In genomic region chr11:60318716-60319115, GRCm38 (mm10) we compare ENCODE assay signal across 10 mouse cellular contexts. TPM values are rescaled to one million over a fixed set of nuclear protein-coding genes. Genes with fewer than 3 reads are reported as not detected.
DNase-seq lines count a peak whose midpoint lies in the region; ATAC-seq and TF ChIP-seq lines count a peak whose summit lies in the region.
"Had no signal": no experiment of that assay in that cellular context is flagged by ENCODE, and none has a peak within 500 bp of the region (broad histone marks: within the 10 kb centered on the region; RNA-seq: fewer than 3 reads in every experiment).

No protein-coding gene starts in this region.

- no peak for TF ChIP-seq POLR2A in cerebellum, adult 2 months (IDR thresholded peaks at IDR 0.05; ENCODE audit: borderline replicate concordance, insufficient read depth, low read length)
- TF ChIP-seq POLR2A in cortical plate, adult 2 months (IDR thresholded peaks at IDR 0.05; ENCODE audit: extremely low read depth, insufficient read depth, low read length), result peak; percentile 45; the same call in 1 of the 2 replicates

- H3K27ac ChIP-seq in cerebellum, adult 2 months (ENCODE audit: insufficient read depth, low read length), result 0 out of 2 replicates have a peak overlapping the region, but pooled peaks have one; percentile 1
- H3K27ac ChIP-seq in kidney, embryonic 15.5 days, result peak overlapping the region; percentile 83; the same call in 1 of the 2 replicates
- H3K27ac ChIP-seq in cortical plate, adult 2 months (ENCODE audit: insufficient read depth, low read length), result peak overlapping the region; percentile 77

- 38% methylated on average over 5 of the region's 5 CpGs for WGBS in cerebellum, adult 2 months
- 58% methylated on average over 5 of the region's 5 CpGs for WGBS in kidney, embryonic 15.5 days

- no peak overlapping the region for H3K4me2 ChIP-seq in kidney, embryonic 15.5 days
- H3K4me2 ChIP-seq: heart, embryonic 11.5 days had no signal

- H3K4me3 ChIP-seq in cerebellum, adult 2 months (replicated peaks; ENCODE audit: insufficient read depth, low read depth, low read length), result no peak overlapping the region
- no peak overlapping the region for H3K4me3 ChIP-seq in kidney, embryonic 15.5 days (replicated peaks)
- H3K4me3 ChIP-seq in cortical plate, adult 2 months (ENCODE audit: insufficient read depth, low read length), result no peak overlapping the region

- ATAC-seq in kidney, embryonic 15.5 days (replicated peaks; ENCODE audit: low FRiP score), result no peak
- peak; percentile 68 for ATAC-seq in megakaryocyte progenitor cell, adult 5-6 weeks (replicated peaks; ENCODE audit: poor library complexity)
- ATAC-seq: lung, postnatal 0 days had no signal

- H3K4me1 ChIP-seq in cerebellum, adult 2 months (ENCODE audit: control insufficient read depth, insufficient read depth, low read length), result peaks cover 41% of the 10 kb centered on the region
- peaks cover 60% of the 10 kb centered on the region for H3K4me1 ChIP-seq in kidney, embryonic 15.5 days
- peaks cover 26% of the 10 kb centered on the region for H3K4me1 ChIP-seq in cortical plate, adult 2 months (ENCODE audit: control insufficient read depth, insufficient read depth, low read length)

- H3K9me3 ChIP-seq in kidney, embryonic 15.5 days (replicated peaks), result no peaks in the 10 kb centered on the region

- TF ChIP-seq CTCF in cerebellum, adult 2 months (IDR thresholded peaks at IDR 0.05; ENCODE audit: borderline replicate concordance, insufficient read depth, low read depth, low read length), result no peak
- TF ChIP-seq CTCF in cortical plate, adult 2 months (IDR thresholded peaks at IDR 0.05; ENCODE audit: extremely low read depth, insufficient read depth, low read length), result no peak

- no peak overlapping the region for H3K9ac ChIP-seq in kidney, embryonic 15.5 days

- H3K27me3 ChIP-seq in cerebellum, adult 2 months (ENCODE audit: control insufficient read depth, insufficient read depth, low read length), result no peaks in the 10 kb centered on the region
- no peaks in the 10 kb centered on the region for H3K27me3 ChIP-seq in kidney, embryonic 15.5 days

- no peaks in the 10 kb centered on the region for H3K36me3 ChIP-seq in kidney, embryonic 15.5 days

- DNase-seq in cerebellum, adult 2 months, result peak; percentile 36 to 37
- DNase-seq in cerebellum, postnatal 36 days, result no peak
- DNase-seq in kidney, adult 8-10 months, result no peak
- no peak for DNase-seq in thymus, postnatal 14 days
- no peak for DNase-seq in adrenal gland, postnatal 4 days (ENCODE audit: low spot score in 2 of 2)

RNA-seq across cellular contexts. Expression of gene Tom1l2, which starts 34.0 kb away (rescaled TPM):
- 176 and 180 TPM in 2 replicates for polyA plus RNA-seq in cerebellum, adult 2 months (2012; rRNA removed)
- 27.1 and 33.1 TPM in 2 replicates for polyA plus RNA-seq in kidney, embryonic 15.5 days (2015; fragmentation: Nextera tagmentation; extraction: Ambion mirVana)
- 204 and 213 TPM in 2 replicates for polyA plus RNA-seq in cortical plate, adult 2 months (2012; rRNA removed)
- 6.8 and 9.0 TPM in 2 replicates for total RNA-seq in megakaryocyte progenitor cell, adult 5-6 weeks (2015)
- total RNA-seq in megakaryocyte progenitor cell, adult 5-6 weeks (2017), result 4.5 and 4.8 TPM in 2 replicates
- total RNA-seq in adrenal gland, postnatal 4 days (2021), result 10 to 100 TPM; 54.0 to 55.9 TPM

RNA-seq across cellular contexts. Expression of gene Drc3, which starts 34.4 kb away (rescaled TPM):
- 7.1 and 8.0 TPM in 2 replicates for polyA plus RNA-seq in cerebellum, adult 2 months (2012; rRNA removed)
- polyA plus RNA-seq in kidney, embryonic 15.5 days (2015; fragmentation: Nextera tagmentation; extraction: Ambion mirVana), result 1.7 and 2.6 TPM in 2 replicates
- polyA plus RNA-seq in cortical plate, adult 2 months (2012; rRNA removed), result 14.2 and 17.3 TPM in 2 replicates
- total RNA-seq in megakaryocyte progenitor cell, adult 5-6 weeks (2015), result 0.37 TPM in 1 of 2 replicates, not detected in the other
- 0.24 and 4.3 TPM in 2 replicates for total RNA-seq in megakaryocyte progenitor cell, adult 5-6 weeks (2017)
- total RNA-seq in adrenal gland, postnatal 4 days (2021), result 1 to 10 TPM; 1.8 to 2.6 TPM

Comparison
In these comparisons a context has a peak if more than half of its experiments do, and no peak if none do; other contexts are left out.
1. DNase-seq: peak in cerebellum, adult 2 months (2 of 2); none in cerebellum, postnatal 36 days (0 of 2), kidney, adult 8-10 months (0 of 2), thymus, postnatal 14 days (single experiment) and adrenal gland, postnatal 4 days (0 of 2).
2. H3K27ac ChIP-seq: peak in every context shown above with its lines; median percentile 83 in kidney, embryonic 15.5 days; 77 in cortical plate, adult 2 months; 1 in cerebellum, adult 2 months.